Mouse (Mus musculus) frontal cortex, adult (tissue): ENCODE data around the gene 1110008P14Rik.
A peak's percentile ranks its signal among the peaks of the same experiment; 100 is the strongest.

Source experiments
- ATAC-seq: cut with Nextera tagmentation; 2 replicates; pipeline ENCODE4 v1.9.2; 2017; ENCODE audit warnings: mild to moderate bottlenecking, moderate library complexity, mixed read lengths; ENCODE audit not compliant: low TSS enrichment

Gene 1110008P14Rik

DNA sequence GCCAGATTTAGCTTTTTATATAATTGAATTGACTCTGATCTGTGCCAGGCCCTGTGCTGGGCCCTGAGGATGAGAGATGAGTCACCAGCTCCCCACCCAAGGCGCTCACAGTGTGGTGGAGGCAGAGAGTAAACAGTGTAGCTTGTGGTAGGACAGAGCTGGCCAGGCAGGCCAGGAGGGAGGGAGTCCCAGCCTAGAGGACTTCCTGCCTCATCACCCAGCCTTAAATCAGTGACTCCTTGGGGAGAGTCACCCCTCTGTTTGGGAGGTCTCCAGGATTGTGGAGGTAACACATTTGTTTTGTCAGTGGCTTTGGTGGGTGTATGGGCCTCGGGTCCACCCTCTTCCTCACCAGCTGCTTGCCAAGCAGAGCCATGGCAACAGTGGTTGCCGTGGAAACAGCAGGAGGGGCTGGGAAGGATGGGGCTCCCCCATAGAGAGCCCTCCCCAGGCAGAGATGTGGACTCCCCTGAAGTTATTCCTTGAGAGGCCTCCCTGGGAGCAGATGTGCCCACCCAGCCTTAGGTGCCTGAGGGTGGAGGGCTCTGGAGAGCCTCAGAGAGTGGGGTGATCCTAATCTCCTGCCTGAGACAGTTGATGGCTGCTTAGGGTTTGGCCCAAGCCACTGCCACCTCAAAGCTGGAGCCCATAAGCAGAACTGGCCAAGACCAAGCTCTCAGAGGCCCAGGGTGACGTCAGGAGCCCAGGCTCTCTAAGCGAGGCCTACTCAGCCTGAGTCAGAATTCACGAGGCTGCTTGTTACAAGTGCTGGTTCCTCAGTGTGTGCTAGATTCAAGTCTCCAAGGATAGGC is 39.0 kb downstream of the 1110008P14Rik start:
- peak; percentile 74 for ATAC-seq

GRCm38 (mm10) chr2:32342039-32342438 is 39.7 kb downstream of the 1110008P14Rik start:
- no peak for ATAC-seq

DNA sequence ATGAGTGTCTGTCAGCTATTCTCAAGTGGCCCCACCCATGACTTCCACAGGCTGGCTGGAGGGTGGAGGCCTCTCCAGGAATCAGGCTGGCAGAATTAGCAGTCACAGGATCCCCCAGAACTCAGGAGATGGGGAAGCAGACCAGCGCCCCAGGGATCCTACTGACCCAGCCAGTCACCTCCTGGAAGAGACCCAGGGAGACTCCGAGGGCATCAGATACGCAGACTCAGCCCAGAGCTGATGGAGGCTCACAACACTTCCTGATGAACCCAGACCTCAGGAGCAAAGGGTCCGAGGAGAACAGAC is 40.2 kb downstream of the 1110008P14Rik start:
- no peak; the same call in 1 of the 2 replicates for ATAC-seq

DNA sequence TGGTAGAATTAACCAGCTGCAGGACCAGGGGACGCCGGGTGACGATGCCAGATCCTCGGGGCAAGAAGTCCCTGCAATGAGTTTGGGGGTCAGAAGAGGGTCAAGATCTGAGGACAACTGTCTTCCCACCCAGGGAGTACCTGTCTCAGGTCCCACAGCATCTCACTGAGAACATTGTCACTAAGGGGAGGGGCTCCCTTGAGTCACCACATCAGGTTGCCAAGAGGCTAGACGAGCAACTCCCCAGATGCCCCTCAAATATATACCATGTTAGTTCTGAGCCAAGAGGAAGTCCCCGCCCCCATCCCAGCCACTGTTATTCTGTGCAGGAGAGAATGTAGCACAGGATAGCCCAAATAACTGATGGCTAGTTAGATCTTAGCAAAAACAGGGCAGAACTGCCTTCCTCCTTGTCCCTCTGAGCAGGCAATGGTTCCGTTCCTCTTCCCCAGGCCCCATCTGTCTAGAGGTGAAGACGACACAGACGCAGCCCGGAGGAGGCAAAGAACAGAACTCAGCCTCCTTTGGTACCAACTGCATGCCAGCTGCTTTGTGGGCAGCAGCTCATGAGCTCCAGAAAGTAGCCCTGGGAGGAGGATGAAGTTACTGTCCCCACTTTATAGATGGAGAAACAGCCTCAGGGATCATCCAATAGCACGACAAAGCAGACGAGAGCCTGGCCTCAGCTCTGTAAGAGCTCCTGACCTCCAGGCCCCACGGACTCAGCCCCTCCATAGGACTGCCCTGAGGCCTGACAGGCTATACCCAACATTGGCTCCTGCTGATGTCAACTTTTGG is 40.7 kb downstream of the 1110008P14Rik start:
- peak; percentile 42 for ATAC-seq

DNA sequence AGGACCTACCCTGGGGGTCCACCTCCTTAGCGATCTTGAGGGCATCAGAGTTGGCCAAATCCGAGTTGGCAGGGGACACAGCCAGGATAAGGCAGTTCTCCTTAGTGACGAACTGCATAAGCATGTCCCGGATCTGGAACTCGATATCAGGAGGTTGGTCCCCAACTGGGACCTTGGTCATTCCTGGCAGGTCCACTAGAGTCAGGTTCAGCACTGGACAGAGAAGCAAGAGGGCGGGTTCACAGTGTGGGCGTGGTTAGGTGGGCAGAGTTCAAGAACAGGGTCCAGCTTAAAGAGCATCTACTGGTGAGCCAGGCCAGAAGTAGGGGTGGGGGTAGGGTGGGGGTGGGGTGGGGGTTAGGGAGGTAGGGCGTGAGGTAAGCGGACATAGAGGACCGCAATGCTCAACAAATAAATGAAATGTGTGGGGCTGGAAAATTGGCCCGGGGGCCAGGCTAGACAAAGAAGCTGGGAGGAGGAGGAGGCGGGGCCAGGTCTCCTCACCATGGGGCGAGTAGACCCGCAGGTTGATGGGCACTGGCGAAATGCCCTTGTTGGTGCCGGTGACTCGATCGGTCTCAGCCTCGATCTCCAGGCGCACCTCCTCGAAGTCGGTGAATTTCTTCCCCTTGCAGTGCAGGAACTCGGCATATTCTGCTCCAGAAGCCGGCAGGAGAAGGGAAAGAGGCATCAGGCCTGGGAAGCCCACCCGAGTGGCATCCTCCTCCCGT is 41.7 kb downstream of the 1110008P14Rik start:
- ATAC-seq = no peak

- no peak for ATAC-seq
Measured at GRCm38 (mm10) chr2:32335888-32336287, 45.9 kb downstream of the 1110008P14Rik start.

GRCm38 (mm10) chr2:32332159-32332558 is 49.6 kb downstream of the 1110008P14Rik start:
- ATAC-seq = no peak

DNA sequence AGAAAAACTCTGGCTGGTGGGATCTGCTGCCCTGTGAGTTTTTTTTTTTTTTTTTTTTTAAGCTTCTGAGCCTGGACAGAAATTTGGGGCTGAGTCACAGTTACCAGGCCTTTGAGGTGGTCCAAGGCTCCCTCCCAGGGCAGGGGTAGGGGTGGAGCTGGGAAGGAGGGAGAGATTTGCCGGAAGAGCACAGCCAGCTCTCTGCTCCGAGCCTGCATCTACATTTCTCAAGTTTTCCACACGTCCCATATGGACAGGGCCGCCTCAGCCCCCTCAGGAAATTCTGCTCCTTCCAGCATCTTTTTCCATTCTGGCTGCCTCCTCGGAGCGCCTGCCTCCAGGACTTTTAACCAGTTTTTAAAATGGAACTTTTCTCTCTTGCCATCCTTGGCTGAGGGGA is 52.2 kb downstream of the 1110008P14Rik start:
- ATAC-seq = peak; percentile 51

GRCm38 (mm10) chr2:32328911-32329460 is 52.8 kb downstream of the 1110008P14Rik start:
- no peak for ATAC-seq

- no peak for ATAC-seq
Measured at GRCm38 (mm10) chr2:32327200-32327599, 54.5 kb downstream of the 1110008P14Rik start.
